Comparison of ENCODE assay signal across 17 mouse cellular contexts in the genomic region with DNA sequence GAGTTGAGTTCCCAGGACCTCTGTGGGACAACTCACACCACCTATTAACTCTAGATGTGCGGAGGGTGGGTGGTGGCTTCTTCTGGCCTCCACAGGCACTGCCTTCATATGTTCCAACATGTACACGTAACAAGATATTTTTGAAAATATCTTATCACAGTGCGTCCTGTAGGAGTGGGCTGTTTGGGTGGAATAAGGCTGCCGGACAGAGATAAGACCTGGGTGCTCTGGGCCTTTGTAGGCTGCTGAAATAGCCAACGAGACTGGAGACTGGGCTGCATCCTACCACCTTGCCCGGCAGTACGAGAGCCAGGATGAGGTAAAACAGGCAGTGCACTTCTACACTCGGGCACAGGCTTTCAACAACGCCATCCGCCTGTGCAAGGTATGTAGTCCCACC. TPM values are rescaled to one million over a fixed set of nuclear protein-coding genes. Genes with fewer than 3 reads are reported as not detected.
DNase-seq lines count a peak whose midpoint lies in the region; ATAC-seq and TF ChIP-seq lines count a peak whose summit lies in the region.
"Had no signal": no experiment of that assay in that cellular context is flagged by ENCODE, and none has a peak within 500 bp of the region (broad histone marks: within the 10 kb centered on the region; RNA-seq: fewer than 3 reads in every experiment).

No protein-coding gene starts in this region.

- ATAC-seq in hindbrain, embryonic 12.5 days (ENCODE audit: low FRiP score) = no peak
- peak; percentile 90 for ATAC-seq in liver, embryonic 15.5 days (ENCODE audit: insufficient read depth)

- no peak overlapping the region for H3K4me3 ChIP-seq in hindbrain, embryonic 10.5 days
- H3K4me3 ChIP-seq in hindbrain, embryonic 12.5 days = no peak overlapping the region
- H3K4me3 ChIP-seq in erythroblast, embryonic 14.5 days (replicated peaks) = peak overlapping the region; percentile 29
- H3K4me3 ChIP-seq in liver, embryonic 15.5 days (replicated peaks) = peak overlapping the region; percentile 67
- H3K4me3 ChIP-seq in layer of hippocampus, adult 2 months = no peak overlapping the region
- H3K4me3 ChIP-seq: neural tube, embryonic 15.5 days had no signal

- H3K4me1 ChIP-seq in hindbrain, embryonic 10.5 days (replicated peaks) = no peaks in the 10 kb centered on the region
- H3K4me1 ChIP-seq in hindbrain, embryonic 12.5 days = no peaks in the 10 kb centered on the region
- H3K4me1 ChIP-seq in erythroblast, embryonic 14.5 days (ENCODE audit: control insufficient read depth) = peaks cover 51% of the 10 kb centered on the region
- H3K4me1 ChIP-seq in liver, embryonic 15.5 days (replicated peaks) = peaks cover 84% of the 10 kb centered on the region
- H3K4me1 ChIP-seq: neural tube, embryonic 15.5 days had no signal

- no peak for DNase-seq in hindbrain, embryonic 10.5 days (ENCODE audit: low spot score)
- DNase-seq in R1 (ENCODE audit: low read depth, low spot score) = peak; percentile 34
- no peak for DNase-seq in frontal cortex, postnatal 25 days (ENCODE audit: low spot score in 2 of 2)
- DNase-seq in layer of hippocampus, adult 18-20 months (ENCODE audit: low spot score in 2 of 2) = no peak
- no peak for DNase-seq in layer of hippocampus, adult 2 months (ENCODE audit: low spot score in 2 of 2)
- DNase-seq: cerebellum, adult 18-20 months; heart, postnatal 36 days; retina, postnatal 1 day had no signal

- H3K4me2 ChIP-seq in hindbrain, embryonic 12.5 days (replicated peaks) = no peak overlapping the region
- peak overlapping the region; percentile 71 for H3K4me2 ChIP-seq in liver, embryonic 15.5 days
- H3K4me2 ChIP-seq: neural tube, embryonic 15.5 days had no signal

- no peak for TF ChIP-seq CTCF in layer of hippocampus, adult 2 months (conservative IDR thresholded peaks at IDR 0.05)

- peaks cover 59% of the 10 kb centered on the region for H3K36me3 ChIP-seq in hindbrain, embryonic 10.5 days
- H3K36me3 ChIP-seq in hindbrain, embryonic 12.5 days = peaks cover 55% of the 10 kb centered on the region
- peaks cover 48% of the 10 kb centered on the region for H3K36me3 ChIP-seq in erythroblast, embryonic 14.5 days (ENCODE audit: control insufficient read depth)
- H3K36me3 ChIP-seq in liver, embryonic 15.5 days (replicated peaks) = peaks cover 41% of the 10 kb centered on the region

- WGBS in hindbrain, embryonic 10.5 days = 92% methylated on average over 10 of the region's 10 CpGs
- WGBS in hindbrain, embryonic 12.5 days = 95% methylated on average over 10 of the region's 10 CpGs
- WGBS in liver, embryonic 15.5 days (ENCODE audit: insufficient replicate concordance) = 34% methylated on average over 10 of the region's 10 CpGs

- no peaks in the 10 kb centered on the region for H3K9me3 ChIP-seq in hindbrain, embryonic 10.5 days
- H3K9me3 ChIP-seq in hindbrain, embryonic 12.5 days (replicated peaks) = no peaks in the 10 kb centered on the region
- peaks cover 5% of the 10 kb centered on the region for H3K9me3 ChIP-seq in erythroblast, embryonic 14.5 days (ENCODE audit: control insufficient read depth, low read length)
- no peaks in the 10 kb centered on the region for H3K9me3 ChIP-seq in liver, embryonic 15.5 days (replicated peaks)
- H3K9me3 ChIP-seq: neural tube, embryonic 15.5 days had no signal

- H3K27me3 ChIP-seq in hindbrain, embryonic 10.5 days (ENCODE audit: insufficient read depth, poor library complexity, severe bottlenecking) = no peaks in the 10 kb centered on the region
- no peaks in the 10 kb centered on the region for H3K27me3 ChIP-seq in hindbrain, embryonic 12.5 days
- no peaks in the 10 kb centered on the region for H3K27me3 ChIP-seq in erythroblast, embryonic 14.5 days (ENCODE audit: control insufficient read depth)
- no peaks in the 10 kb centered on the region for H3K27me3 ChIP-seq in liver, embryonic 15.5 days
- H3K27me3 ChIP-seq: neural tube, embryonic 15.5 days had no signal

- H3K27ac ChIP-seq in hindbrain, embryonic 10.5 days = peak overlapping the region; percentile 56; the same call in 1 of the 2 replicates
- H3K27ac ChIP-seq in hindbrain, embryonic 12.5 days = no peak overlapping the region; the same call in 1 of the 2 replicates
- peak overlapping the region; percentile 98 for H3K27ac ChIP-seq in liver, embryonic 15.5 days (replicated peaks)
- no peak overlapping the region for H3K27ac ChIP-seq in layer of hippocampus, adult 2 months
- H3K27ac ChIP-seq: neural tube, embryonic 15.5 days had no signal

- no peak overlapping the region for H3K9ac ChIP-seq in hindbrain, embryonic 12.5 days
- H3K9ac ChIP-seq in liver, embryonic 15.5 days = peak overlapping the region; percentile 82
- H3K9ac ChIP-seq: neural tube, embryonic 15.5 days had no signal

RNA-seq across cellular contexts. Expression of a gene that starts 5.8 kb away (rescaled TPM):
- polyA plus RNA-seq in hindbrain, embryonic 10.5 days (2016; fragmentation: Nextera tagmentation; extraction: Ambion mirVana) = 13.0 and 13.7 TPM in 2 replicates
- polyA plus RNA-seq in hindbrain, embryonic 12.5 days (2016; fragmentation: Nextera tagmentation; extraction: Ambion mirVana) = 8.5 and 9.5 TPM in 2 replicates
- polyA plus RNA-seq in erythroblast, embryonic 14.5 days (2012) = not detected in 2 replicates
- polyA plus RNA-seq in liver, embryonic 15.5 days (2015; fragmentation: Nextera tagmentation; extraction: Ambion mirVana) = 5.6 and 6.5 TPM in 2 replicates
- total RNA-seq in layer of hippocampus, adult 18-20 months (2021) = 1 to 10 TPM; 7.4 to 9.2 TPM
- total RNA-seq in layer of hippocampus, adult 2 months (2021) = 1 to 10 TPM; 8.2 to 8.8 TPM
- total RNA-seq: megakaryocyte, adult 5-6 weeks; monocyte, adult 5-6 weeks had no signal

RNA-seq across cellular contexts. Expression of a gene that starts 26.6 kb away (rescaled TPM):
- polyA plus RNA-seq in hindbrain, embryonic 10.5 days (2016; fragmentation: Nextera tagmentation; extraction: Ambion mirVana) = 49.9 and 52.3 TPM in 2 replicates
- 42.5 and 43.2 TPM in 2 replicates for polyA plus RNA-seq in hindbrain, embryonic 12.5 days (2016; fragmentation: Nextera tagmentation; extraction: Ambion mirVana)
- polyA plus RNA-seq in erythroblast, embryonic 14.5 days (2012) = 2.0 and 3.1 TPM in 2 replicates
- 14.3 and 17.4 TPM in 2 replicates for polyA plus RNA-seq in liver, embryonic 15.5 days (2015; fragmentation: Nextera tagmentation; extraction: Ambion mirVana)
- total RNA-seq in layer of hippocampus, adult 18-20 months (2021) = 10 to 100 TPM; 29.9 to 35.3 TPM
- total RNA-seq in layer of hippocampus, adult 2 months (2021) = 10 to 100 TPM; 36.9 to 42.8 TPM

RNA-seq across cellular contexts. Expression of a gene that starts 31.4 kb away (rescaled TPM):
- not detected in 2 replicates for polyA plus RNA-seq in hindbrain, embryonic 10.5 days (2016; fragmentation: Nextera tagmentation; extraction: Ambion mirVana)
- not detected in 2 replicates for polyA plus RNA-seq in hindbrain, embryonic 12.5 days (2016; fragmentation: Nextera tagmentation; extraction: Ambion mirVana)
- not detected in 2 replicates for polyA plus RNA-seq in erythroblast, embryonic 14.5 days (2012)
- polyA plus RNA-seq in liver, embryonic 15.5 days (2015; fragmentation: Nextera tagmentation; extraction: Ambion mirVana) = 0.06 and 0.10 TPM in 2 replicates
- 1 to 10 TPM; 2.0 to 2.6 TPM for total RNA-seq in layer of hippocampus, adult 18-20 months (2021)
- total RNA-seq in layer of hippocampus, adult 2 months (2021) = 1 to 10 TPM; 2.6 to 2.8 TPM
- total RNA-seq: liver, adult 2 months; megakaryocyte, adult 5-6 weeks; monocyte, adult 5-6 weeks had no signal
- polyA plus RNA-seq: intestine, embryonic 14.5 days; liver, adult 2 months; thymus, postnatal 0 days had no signal

RNA-seq across cellular contexts. Expression of a gene that starts 44.0 kb away (rescaled TPM):
- polyA plus RNA-seq in hindbrain, embryonic 10.5 days (2016; fragmentation: Nextera tagmentation; extraction: Ambion mirVana) = 23.5 and 24.7 TPM in 2 replicates
- 24.4 and 26.9 TPM in 2 replicates for polyA plus RNA-seq in hindbrain, embryonic 12.5 days (2016; fragmentation: Nextera tagmentation; extraction: Ambion mirVana)
- 2.0 and 2.1 TPM in 2 replicates for polyA plus RNA-seq in erythroblast, embryonic 14.5 days (2012)
- polyA plus RNA-seq in liver, embryonic 15.5 days (2015; fragmentation: Nextera tagmentation; extraction: Ambion mirVana) = 10.7 TPM in 2 replicates
- 10 to 100 TPM; 50.9 to 54.0 TPM for total RNA-seq in layer of hippocampus, adult 18-20 months (2021)
- 10 to 100 TPM; 53.5 to 55.7 TPM for total RNA-seq in layer of hippocampus, adult 2 months (2021)

Comparison
In these comparisons a context has a peak if more than half of its experiments do, and no peak if none do; other contexts are left out.
1. H3K27ac ChIP-seq: peak in hindbrain, embryonic 10.5 days (single experiment) and liver, embryonic 15.5 days (single experiment); none in hindbrain, embryonic 12.5 days (single experiment) and layer of hippocampus, adult 2 months (single experiment).
2. H3K4me3 ChIP-seq: peak in erythroblast, embryonic 14.5 days (single experiment) and liver, embryonic 15.5 days (single experiment); none in hindbrain, embryonic 10.5 days (single experiment), hindbrain, embryonic 12.5 days (single experiment) and layer of hippocampus, adult 2 months (single experiment).